Mouse (Mus musculus) heart, embryonic 15.5 days (tissue): ENCODE results near the gene Arhgef7. TPM values are rescaled to one million over a fixed set of nuclear protein-coding genes. Genes with fewer than 3 reads are reported as not detected.

Source experiments
- ATAC-seq: fragments of 200-750 bp; cut with Nextera tagmentation; replicated peaks from 2 replicates; pipeline ENCODE4 v1.8.0; 2017; ENCODE audit warnings: low read depth, moderate TSS enrichment; ENCODE audit not compliant: insufficient number of reproducible peaks, insufficient read depth, low FRiP score
- H3K27ac ChIP-seq: fragments of 300-500 bp; sonication (generic); 2 replicates; pipeline ENCODE4 v1.5.1; 2015; ENCODE audit warnings: mild to moderate bottlenecking, inconsistent platforms
- H3K27me3 ChIP-seq: fragments of 300-500 bp; sonication (generic); 2 replicates; pipeline ENCODE4 v1.6.1; 2015; ENCODE audit warnings: inconsistent platforms
- H3K36me3 ChIP-seq: fragments of 300-500 bp; sonication (generic); 2 replicates; pipeline ENCODE4 v1.6.1; 2015; ENCODE audit warnings: mild to moderate bottlenecking, inconsistent platforms
- H3K4me1 ChIP-seq: fragments of 300-500 bp; sonication (generic); replicated peaks from 2 replicates; pipeline ENCODE4 v1.6.1; 2015; ENCODE audit warnings: inconsistent platforms
- H3K4me2 ChIP-seq: fragments of 300-500 bp; sonication (generic); 2 replicates; pipeline ENCODE4 v1.6.1; 2015; ENCODE audit warnings: inconsistent platforms, mild to moderate bottlenecking, moderate library complexity
- H3K4me3 ChIP-seq: fragments of 300-500 bp; sonication (generic); 2 replicates; pipeline ENCODE4 v1.5.1; 2015; ENCODE audit warnings: mild to moderate bottlenecking, inconsistent platforms
- H3K9ac ChIP-seq: fragments of 300-500 bp; sonication (generic); 2 replicates; pipeline ENCODE4 v1.6.1; 2015; ENCODE audit warnings: mild to moderate bottlenecking, inconsistent platforms
- H3K9me3 ChIP-seq: fragments of 300-500 bp; sonication (generic); replicated peaks from 2 replicates; pipeline ENCODE4 v1.6.1; 2016; ENCODE audit warnings: inconsistent platforms
- WGBS: fragments of 180-500 bp; shearing (Covaris S2); methylation state at CpG from one replicate; pipeline ENCODE4 v1.1.7; 2015; ENCODE audit warnings: mixed read lengths; 5-methylcytosine and 5-hydroxymethylcytosine counted together
- polyA plus RNA-seq: library from polyadenylated mRNA; unstranded; fragments of >200 nt; fragmentation: Nextera tagmentation; extraction: Ambion mirVana; gene quantifications from 2 replicates; pipeline ENCODE4 v1.2.1, GENCODE M21; 2015

The Arhgef7 gene
- polyA plus RNA-seq, 1 experiment from 2014 or later = 59.9 TPM

DNA sequence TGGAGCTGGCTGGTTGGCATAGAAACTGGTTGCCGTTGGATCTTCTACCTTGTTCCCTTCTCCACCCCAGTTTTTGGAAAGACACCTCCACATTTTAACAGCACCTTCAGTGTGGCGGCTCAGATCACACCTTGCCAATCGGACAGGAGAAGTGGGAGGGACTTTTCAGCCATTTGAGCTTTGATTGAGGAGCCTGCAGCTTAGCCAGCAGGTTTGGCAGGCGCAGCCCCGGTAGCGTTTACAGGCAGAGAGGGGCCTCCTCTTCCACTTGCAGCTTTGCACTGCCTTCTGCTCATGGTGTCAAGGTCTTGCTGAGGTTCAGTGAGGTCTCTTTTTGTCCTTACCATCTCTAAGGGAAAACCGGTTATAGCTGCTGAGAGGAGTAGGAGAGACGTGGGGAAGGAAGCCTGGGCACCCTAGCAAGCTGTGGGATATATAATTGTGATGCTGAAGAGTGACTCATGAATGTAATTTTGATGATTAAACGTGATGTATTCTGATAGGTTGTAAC, 95.1 kb downstream of the Arhgef7 start:
- Histone ChIP-seq H3K9ac (no peak overlapping the region), H3K27me3 (no peaks in the 10 kb centered on the region), H3K4me1 (peaks cover 50% of the 10 kb centered on the region), H3K4me3 (no peak overlapping the region), H3K4me2 (no peak overlapping the region), H3K36me3 (peaks cover 76% of the 10 kb centered on the region), H3K27ac (peak overlapping the region; percentile 89), H3K9me3 (no peaks in the 10 kb centered on the region)
- ATAC-seq = no peak
- 50% methylated on average over 9 of the region's 9 CpGs for WGBS

DNA sequence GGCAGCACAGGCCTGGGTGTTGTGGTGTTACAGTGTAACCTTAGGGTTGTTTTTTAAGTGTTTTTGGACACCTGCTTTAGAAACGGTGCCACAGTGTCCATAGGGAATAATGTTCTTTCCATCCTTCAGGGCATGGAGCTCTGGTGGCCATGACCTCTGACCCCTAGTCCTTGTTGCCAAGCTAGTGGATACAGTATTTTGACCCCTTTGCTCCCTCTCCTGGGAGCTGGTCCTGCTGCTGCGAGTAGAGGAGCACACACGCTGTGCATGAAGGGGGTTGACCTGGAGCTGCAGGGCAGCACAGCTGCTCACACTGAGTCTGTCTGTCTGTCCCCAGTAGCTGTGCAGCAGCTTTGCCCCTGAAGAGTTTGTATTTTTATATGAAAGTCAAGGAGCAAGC, 98.2 kb downstream of the Arhgef7 start:
- Histone ChIP-seq H3K4me1 (peaks cover 42% of the 10 kb centered on the region), H3K27me3 (no peaks in the 10 kb centered on the region), H3K9ac (no peak overlapping the region), H3K27ac (no peak overlapping the region), H3K36me3 (peaks cover 57% of the 10 kb centered on the region), H3K4me2 (no peak overlapping the region), H3K4me3 (no peak overlapping the region), H3K9me3 (no peaks in the 10 kb centered on the region)
- ATAC-seq = no peak
- 71% methylated on average over 3 of the region's 3 CpGs for WGBS

DNA sequence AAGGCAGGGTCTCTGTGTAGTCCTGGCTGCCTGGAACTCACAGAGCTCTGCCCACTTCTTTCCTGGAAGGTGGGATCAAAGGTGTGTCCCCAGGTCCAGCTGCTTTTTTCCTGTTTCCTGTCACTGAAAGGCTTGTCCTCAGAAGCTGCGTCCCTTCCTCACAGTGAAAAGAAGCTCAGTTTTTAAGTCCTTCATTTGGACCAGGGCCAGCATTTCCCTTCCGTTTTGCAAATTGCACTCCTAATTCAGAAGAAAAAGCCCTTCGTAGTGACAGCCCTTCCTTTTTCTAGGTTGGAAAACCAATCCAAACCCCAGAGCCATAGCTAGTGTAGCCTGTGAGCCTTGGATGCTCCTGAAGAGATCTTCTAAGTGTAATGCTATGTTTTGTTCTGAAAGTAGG, 99.8 kb downstream of the Arhgef7 start:
- Histone ChIP-seq H3K4me3 (no peak overlapping the region), H3K27ac (no peak overlapping the region), H3K27me3 (no peaks in the 10 kb centered on the region), H3K4me1 (peaks cover 27% of the 10 kb centered on the region), H3K36me3 (peaks cover 58% of the 10 kb centered on the region), H3K9me3 (no peaks in the 10 kb centered on the region), H3K4me2 (no peak overlapping the region), H3K9ac (no peak overlapping the region)
- WGBS = 71% methylated on average over 3 of the region's 3 CpGs
- no peak for ATAC-seq

DNA sequence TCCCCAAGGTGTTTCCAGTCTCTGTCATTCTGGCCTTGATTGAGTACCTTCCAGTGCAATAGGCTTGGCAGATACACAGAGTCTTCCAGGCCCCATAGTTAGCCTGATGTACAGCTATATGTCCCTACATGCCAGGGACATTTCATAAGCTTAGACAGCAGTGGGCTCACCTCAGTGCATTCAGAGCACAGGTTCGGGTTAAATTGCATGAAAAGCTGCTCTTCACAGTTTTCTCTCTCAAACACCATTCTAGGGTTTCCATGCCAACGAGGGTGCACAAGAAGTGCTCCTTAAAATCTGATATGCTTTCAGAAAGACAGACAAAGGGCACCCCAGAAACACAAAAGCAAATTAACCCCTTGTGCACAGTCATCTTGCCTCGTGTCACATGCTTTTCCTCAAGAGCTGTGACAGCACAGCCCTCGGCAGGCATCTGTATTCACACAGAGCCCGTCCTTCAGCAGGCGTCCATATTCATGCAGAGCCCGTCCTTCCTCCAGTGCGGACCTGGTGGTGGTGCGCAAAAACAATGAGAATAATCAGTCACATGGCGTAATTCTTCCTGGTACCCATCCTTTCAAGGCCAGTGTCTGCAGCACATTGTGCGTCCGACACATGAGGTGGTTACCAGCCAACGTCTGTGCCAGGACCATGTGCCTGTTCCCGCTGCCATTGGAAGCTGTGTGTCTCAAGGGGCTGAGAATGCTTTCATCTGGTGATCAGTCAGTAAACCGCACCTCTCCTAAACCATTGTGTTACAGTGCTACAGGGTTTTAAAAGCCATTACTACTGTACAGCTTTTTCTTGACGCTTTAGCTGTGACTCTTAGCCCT, 102.9 kb downstream of the Arhgef7 start:
- Histone ChIP-seq H3K27me3 (no peaks in the 10 kb centered on the region), H3K4me2 (no peak overlapping the region), H3K9me3 (no peaks in the 10 kb centered on the region), H3K9ac (no peak overlapping the region), H3K27ac (no peak overlapping the region), H3K4me1 (peaks cover 13% of the 10 kb centered on the region), H3K4me3 (no peak overlapping the region), H3K36me3 (peaks cover 57% of the 10 kb centered on the region)
- ATAC-seq = no peak
- WGBS = 79% methylated on average over 16 of the region's 16 CpGs

DNA sequence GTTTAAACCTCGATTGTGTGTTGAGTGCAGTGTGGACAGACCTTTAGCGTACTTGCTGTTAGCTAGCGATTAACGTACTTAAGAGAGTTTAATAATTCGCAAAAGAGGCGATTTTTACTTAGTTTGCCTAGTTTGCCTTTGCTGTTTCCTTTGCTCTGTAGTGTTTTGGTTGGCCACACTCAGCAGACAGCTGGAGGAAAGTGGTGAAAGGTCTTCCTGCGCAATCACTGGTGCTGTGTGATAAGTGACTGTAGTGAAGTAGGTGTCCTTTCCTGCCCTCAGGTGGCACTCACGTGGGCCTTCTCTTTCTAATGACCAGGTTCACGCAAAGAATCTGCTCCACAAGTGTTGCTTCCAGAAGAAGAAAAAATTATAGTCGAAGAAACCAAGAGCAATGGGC, 103.7 kb downstream of the Arhgef7 start:
- Histone ChIP-seq H3K9me3 (no peaks in the 10 kb centered on the region), H3K4me2 (no peak overlapping the region), H3K9ac (no peak overlapping the region), H3K4me1 (peaks cover 10% of the 10 kb centered on the region), H3K27ac (no peak overlapping the region), H3K36me3 (peaks cover 50% of the 10 kb centered on the region), H3K27me3 (no peaks in the 10 kb centered on the region), H3K4me3 (no peak overlapping the region)
- 73% methylated on average over 10 of the region's 10 CpGs for WGBS
- ATAC-seq = no peak

DNA sequence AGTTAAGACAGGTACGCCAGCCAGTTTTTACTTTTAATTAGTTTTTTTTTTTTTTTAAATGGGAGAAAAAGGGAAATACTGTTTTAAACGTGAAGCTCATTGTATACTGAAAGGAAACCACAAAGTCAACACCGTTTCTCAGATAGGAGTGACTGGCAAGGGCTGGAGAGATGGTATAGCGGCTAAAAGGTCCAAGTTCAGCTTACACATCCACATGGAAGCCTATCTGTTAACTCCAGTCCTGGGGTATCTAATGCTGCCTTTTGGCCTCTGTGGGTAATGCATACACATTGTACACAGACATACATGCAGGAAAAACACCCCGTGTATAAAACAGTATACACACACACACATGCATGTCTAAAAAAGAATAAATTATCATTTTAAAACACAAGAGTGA, 104.4 kb downstream of the Arhgef7 start:
- WGBS = 84% methylated on average over 5 of the region's 5 CpGs
- no peaks in the 10 kb centered on the region for H3K27me3 ChIP-seq
- peaks cover 8% of the 10 kb centered on the region for H3K4me1 ChIP-seq
- no peak overlapping the region for H3K4me2 ChIP-seq
- no peak overlapping the region for H3K4me3 ChIP-seq
- H3K9me3 ChIP-seq = no peaks in the 10 kb centered on the region
- no peak overlapping the region for H3K27ac ChIP-seq
- H3K9ac ChIP-seq = no peak overlapping the region
- H3K36me3 ChIP-seq = peaks cover 48% of the 10 kb centered on the region
- no peak for ATAC-seq

DNA sequence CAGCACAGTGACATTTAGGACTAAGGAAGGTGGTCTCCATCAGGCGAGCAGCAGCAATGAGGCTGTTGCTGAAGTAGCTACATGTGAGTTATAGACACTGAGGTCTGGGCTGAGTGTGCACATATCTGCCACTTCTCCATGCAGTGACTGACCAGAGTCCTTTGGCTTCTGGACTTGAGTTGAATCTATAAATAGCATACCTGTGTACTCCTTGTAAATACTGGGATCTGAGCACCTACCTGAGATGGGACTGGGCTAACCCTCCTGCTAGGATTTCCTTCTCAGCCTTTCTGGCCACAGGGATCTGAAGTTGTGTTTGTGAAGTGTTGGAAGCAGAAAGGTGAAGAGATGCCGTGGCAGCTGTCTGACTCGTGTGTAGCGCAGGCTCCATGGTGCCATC, 105.6 kb downstream of the Arhgef7 start:
- peaks cover 36% of the 10 kb centered on the region for H3K36me3 ChIP-seq
- H3K4me3 ChIP-seq = no peak overlapping the region
- H3K27ac ChIP-seq = no peak overlapping the region
- H3K27me3 ChIP-seq = no peaks in the 10 kb centered on the region
- H3K9me3 ChIP-seq = no peaks in the 10 kb centered on the region
- H3K4me1 ChIP-seq = peaks cover 8% of the 10 kb centered on the region; the same call in 1 of the 2 replicates
- ATAC-seq = no peak
- WGBS = 91% methylated on average over 4 of the region's 4 CpGs
- H3K4me2 ChIP-seq = no peak overlapping the region
- no peak overlapping the region for H3K9ac ChIP-seq

DNA sequence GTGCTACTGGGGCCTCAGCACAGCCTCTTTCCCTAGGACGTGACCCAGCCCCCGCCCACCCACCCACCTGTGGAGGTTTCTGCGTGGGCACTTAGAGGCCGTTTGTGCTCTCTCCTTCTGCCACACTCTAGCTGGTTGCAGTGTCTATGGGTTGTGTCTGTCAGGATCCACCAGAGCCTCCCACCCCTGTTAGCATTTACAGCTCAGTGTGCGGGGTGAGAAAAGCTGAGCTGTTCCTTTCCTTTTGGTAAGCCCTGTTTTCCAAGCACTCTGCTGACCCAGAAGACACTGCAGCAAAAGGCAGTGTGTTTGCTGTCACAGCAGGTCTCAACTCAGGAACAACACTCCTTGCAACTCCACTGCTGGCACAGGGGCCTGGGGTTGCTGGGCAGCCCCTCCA, 106.7 kb downstream of the Arhgef7 start:
- no peak for ATAC-seq
- Histone ChIP-seq H3K9me3 (no peaks in the 10 kb centered on the region), H3K27ac (no peak overlapping the region), H3K4me2 (no peak overlapping the region), H3K4me1 (peaks cover 8% of the 10 kb centered on the region; the same call in 1 of the 2 replicates), H3K36me3 (peaks cover 33% of the 10 kb centered on the region), H3K4me3 (no peak overlapping the region), H3K9ac (no peak overlapping the region), H3K27me3 (no peaks in the 10 kb centered on the region)
- WGBS = 83% methylated on average over 5 of the region's 5 CpGs

DNA sequence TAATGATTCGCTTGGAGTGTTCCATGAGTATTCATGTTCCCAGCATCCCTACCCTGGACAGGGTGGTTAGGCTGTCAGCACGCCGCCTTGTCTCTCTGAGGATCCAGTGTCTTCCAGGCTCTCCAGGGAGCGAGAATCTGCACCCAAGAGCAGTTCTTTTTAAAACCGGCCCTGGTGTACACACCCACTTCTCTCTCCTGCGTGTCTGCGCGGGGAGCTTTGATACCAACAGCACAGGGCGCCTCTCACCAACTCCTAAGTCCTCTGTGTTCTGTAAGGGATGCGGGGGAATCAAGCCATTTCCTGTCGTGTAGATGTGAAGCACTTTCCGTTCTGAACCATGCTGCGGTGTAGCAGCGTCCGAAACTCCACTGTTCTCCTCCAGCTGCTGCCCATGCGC, 107.2 kb downstream of the Arhgef7 start:
- Histone ChIP-seq H3K27me3 (no peaks in the 10 kb centered on the region), H3K36me3 (peaks cover 33% of the 10 kb centered on the region)
- WGBS = 83% methylated on average over 16 of the region's 16 CpGs

DNA sequence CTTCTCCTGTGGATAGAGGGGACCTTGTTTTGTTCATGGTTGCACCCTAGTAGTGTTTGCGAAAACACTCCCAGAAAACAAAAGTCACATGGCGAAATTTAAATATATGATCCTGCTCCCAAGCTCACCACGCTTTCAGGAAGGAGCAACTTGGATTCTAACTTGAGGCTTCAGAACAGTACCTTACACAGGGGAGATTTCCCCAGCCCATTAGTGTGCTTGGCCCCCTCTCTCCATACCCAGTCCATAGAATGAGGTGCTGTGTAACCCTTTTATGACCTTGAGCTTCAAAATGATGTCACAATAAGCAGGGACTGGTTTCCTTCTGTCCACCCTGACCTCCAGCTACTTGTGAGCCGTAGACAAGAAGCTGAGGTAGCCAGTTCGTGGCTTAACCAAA, 112.7 kb downstream of the Arhgef7 start, which contains the start of gene Tex29:
Gene Tex29, plus strand, starts transcription at position 301 of the 400 bp plus-strand sequence.
- Histone ChIP-seq H3K36me3 (no peaks in the 10 kb centered on the region), H3K4me3 (no peak within 1 kb of the TSS), H3K4me1 (peaks cover 29% of the 10 kb centered on the region), H3K9me3 (no peaks in the 10 kb centered on the region), H3K4me2 (no peak within 1 kb of the TSS; the same call in 1 of the 2 replicates), H3K27me3 (no peaks in the 10 kb centered on the region), H3K9ac (no peak within 1 kb of the TSS), H3K27ac (peak within 1 kb of the TSS; percentile 79)
- ATAC-seq = no peak
- WGBS = 83% methylated on average over 5 of the region's 5 CpGs

More for the DNA sequence above, 107.2 kb downstream of the Arhgef7 start:
- H3K4me3 ChIP-seq = no peak overlapping the region
- H3K4me2 ChIP-seq = no peak overlapping the region
- H3K4me1 ChIP-seq = peaks cover 8% of the 10 kb centered on the region; the same call in 1 of the 2 replicates
- ATAC-seq = no peak
- no peak overlapping the region for H3K9ac ChIP-seq
- H3K9me3 ChIP-seq = no peaks in the 10 kb centered on the region
- H3K27ac ChIP-seq = no peak overlapping the region

DNA sequence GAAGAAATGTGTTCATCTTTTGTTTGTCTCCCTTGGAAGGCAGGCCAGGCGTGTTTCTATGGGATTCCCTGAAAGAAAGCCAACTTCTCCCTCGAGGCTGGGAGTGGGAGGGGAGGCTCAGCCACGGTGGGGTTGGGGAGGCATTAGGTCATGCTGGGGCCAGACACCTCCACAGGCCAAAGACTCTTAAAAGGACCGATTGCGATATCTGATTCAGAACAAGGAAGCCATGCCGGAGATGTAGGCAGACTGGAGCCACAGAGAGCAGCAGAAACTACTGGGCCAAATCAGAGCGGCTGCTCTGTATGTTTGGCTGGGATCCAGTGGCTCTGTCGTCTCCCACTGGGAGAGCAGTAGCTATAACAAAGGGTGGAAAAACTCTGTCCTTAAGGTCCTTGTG, 114.0 kb downstream of the Arhgef7 start:
- peak; percentile 44; the same call in 1 of the 2 replicates for ATAC-seq
- Histone ChIP-seq H3K27ac (peak overlapping the region; percentile 79), H3K4me3 (no peak overlapping the region), H3K4me1 (peaks cover 29% of the 10 kb centered on the region), H3K9me3 (no peaks in the 10 kb centered on the region), H3K9ac (0 out of 2 replicates have a peak overlapping the region, but pooled peaks have one; percentile 28), H3K27me3 (no peaks in the 10 kb centered on the region), H3K4me2 (peak overlapping the region; percentile 51), H3K36me3 (no peaks in the 10 kb centered on the region)
- 7% methylated on average over 8 of the region's 8 CpGs for WGBS

DNA sequence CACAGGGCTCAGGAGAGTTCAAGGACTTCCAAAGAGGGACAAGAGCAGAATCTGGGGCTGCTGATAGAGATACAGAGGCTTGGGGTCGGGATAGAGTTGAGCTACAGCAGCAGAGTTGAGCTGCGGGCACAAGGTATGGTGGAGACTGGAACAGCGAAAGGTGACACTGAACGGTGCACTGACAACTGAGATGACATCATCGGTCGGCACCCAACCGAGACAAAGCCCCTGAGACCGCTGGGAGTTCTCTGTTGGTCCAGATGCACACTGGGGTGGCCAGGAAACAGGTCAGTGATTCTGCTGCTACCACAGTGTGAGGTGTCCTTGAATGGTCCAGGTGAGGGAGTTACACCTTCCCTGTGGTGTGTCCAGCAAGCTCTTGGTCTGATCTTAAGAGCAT, 115.2 kb downstream of the Arhgef7 start:
- no peak for ATAC-seq
- Histone ChIP-seq H3K9me3 (no peaks in the 10 kb centered on the region), H3K4me3 (no peak overlapping the region), H3K27me3 (no peaks in the 10 kb centered on the region), H3K9ac (no peak overlapping the region), H3K36me3 (no peaks in the 10 kb centered on the region), H3K4me2 (no peak overlapping the region), H3K27ac (no peak overlapping the region), H3K4me1 (peaks cover 29% of the 10 kb centered on the region)
- WGBS = 63% methylated on average over 8 of the region's 8 CpGs
